Mouse (Mus musculus) B cell, adult 2 months (primary cell): Measurements from ENCODE around the gene Ccnf.

Experiments
- DNase-seq, 2 experiments: peaks; one replicate each; pipeline ENCODE4 v3.0.0; 2022

The Ccnf gene

GRCm38 (mm10) chr17:24222653-24223052, 28.6 kb downstream of the Ccnf start:
- no peak for DNase-seq

- DNase-seq: peak; percentile 91 to 94
Observed at GRCm38 (mm10) chr17:24220435-24221411, 30.6 kb downstream of the Ccnf start, which contains the start of gene Tedc2. Gene Tedc2 (minus strand): TSS chr17:24220851.

- DNase-seq: no peak
Observed at GRCm38 (mm10) chr17:24216836-24217235, 34.4 kb downstream of the Ccnf start.

GRCm38 (mm10) chr17:24213186-24213585, 38.1 kb downstream of the Ccnf start:
- DNase-seq: no peak

- no peak for DNase-seq
Observed at GRCm38 (mm10) chr17:24212441-24213018, 38.8 kb downstream of the Ccnf start.

- DNase-seq: peak; percentile 34 to 36
Observed at GRCm38 (mm10) chr17:24211631-24212440, 39.4 kb downstream of the Ccnf start.

GRCm38 (mm10) chr17:24210591-24210990, 40.7 kb downstream of the Ccnf start:
- no peak for DNase-seq

GRCm38 (mm10) chr17:24209916-24210240, 41.4 kb downstream of the Ccnf start:
- DNase-seq: no peak

- DNase-seq: peak in 1 of 2 experiments; percentile 27
Observed at GRCm38 (mm10) chr17:24209043-24209915, 42.0 kb downstream of the Ccnf start, which contains the start of gene Ntn3. Gene Ntn3 (minus strand): TSS chr17:24209531.

- DNase-seq: peak in 1 of 2 experiments; percentile 43
Observed at GRCm38 (mm10) chr17:24208641-24209042, 42.6 kb downstream of the Ccnf start.

GRCm38 (mm10) chr17:24207768-24208640, 43.3 kb downstream of the Ccnf start:
- no peak for DNase-seq

- peak; percentile 55 to 57 for DNase-seq
Observed at GRCm38 (mm10) chr17:24206451-24207351, 44.6 kb downstream of the Ccnf start.

- DNase-seq: peak in 1 of 2 experiments; percentile 45
Observed at GRCm38 (mm10) chr17:24205908-24206361, 45.3 kb downstream of the Ccnf start.

- DNase-seq: peak; percentile 85 to 87
Observed at GRCm38 (mm10) chr17:24205284-24205888, 45.9 kb downstream of the Ccnf start, which contains the start of gene Tbc1d24. Gene Tbc1d24 (minus strand): TSS chr17:24205562.

GRCm38 (mm10) chr17:24204846-24205245, 46.4 kb downstream of the Ccnf start:
- DNase-seq: no peak

- no peak for DNase-seq
Observed at GRCm38 (mm10) chr17:24203611-24204534, 47.4 kb downstream of the Ccnf start.

- DNase-seq: no peak
Observed at GRCm38 (mm10) chr17:24203068-24203467, 48.2 kb downstream of the Ccnf start.

- no peak for DNase-seq
Observed at GRCm38 (mm10) chr17:24201092-24201491, 50.2 kb downstream of the Ccnf start.
